Mouse (Mus musculus) MEL-GATA-1-ER (cell line): Measurements from ENCODE around the gene Sost.
"Not testable (repeated sequence)": the region's sequence is repeated elsewhere in the genome, so short reads cannot be mapped to it uniquely, and the experiment has no call there.

Experiments
- DNase-seq: peaks from one replicate; pipeline ENCODE4 v3.0.0-alpha.2; 2012; ENCODE audit warnings: low read depth; ENCODE audit errors: extremely low read depth

Gene Sost

GRCm38 (mm10) chr11:101966965-101967614 is at the start of gene Sost:
Sost (minus strand) TSS chr11:101967015.
- DNase-seq, result no peak

- no peak for DNase-seq
Observed at GRCm38 (mm10) chr11:102016136-102016535, 49.3 kb upstream of the Sost start.

GRCm38 (mm10) chr11:102015472-102015871 is 48.7 kb upstream of the Sost start:
- no peak for DNase-seq

- no peak for DNase-seq
Observed at GRCm38 (mm10) chr11:102013201-102013600, 46.4 kb upstream of the Sost start.

GRCm38 (mm10) chr11:102011510-102011909 is 44.7 kb upstream of the Sost start:
- no peak for DNase-seq

- DNase-seq, result no peak
Observed at GRCm38 (mm10) chr11:102010140-102010539, 43.3 kb upstream of the Sost start.

- no peak for DNase-seq
Observed at GRCm38 (mm10) chr11:102008954-102009637, 42.3 kb upstream of the Sost start.

- no peak for DNase-seq
Observed at GRCm38 (mm10) chr11:102008372-102008771, 41.6 kb upstream of the Sost start.

GRCm38 (mm10) chr11:102006688-102007087 is 39.9 kb upstream of the Sost start:
- no peak for DNase-seq

- no peak for DNase-seq
Observed at GRCm38 (mm10) chr11:102006271-102006670, 39.5 kb upstream of the Sost start.

- DNase-seq, result no peak
Observed at GRCm38 (mm10) chr11:102004251-102004650, 37.4 kb upstream of the Sost start.

- DNase-seq, result no peak
Observed at GRCm38 (mm10) chr11:101999466-101999865, 32.7 kb upstream of the Sost start.

GRCm38 (mm10) chr11:101998258-101998657 is 31.4 kb upstream of the Sost start:
- DNase-seq, result no peak

- no peak for DNase-seq
Observed at GRCm38 (mm10) chr11:101995938-101996337, 29.1 kb upstream of the Sost start.

GRCm38 (mm10) chr11:101994100-101994499 is 27.3 kb upstream of the Sost start:
- DNase-seq, result peak; percentile 98

- DNase-seq, result no peak
Observed at GRCm38 (mm10) chr11:101992411-101992810, 25.6 kb upstream of the Sost start.

- peak; percentile 64 for DNase-seq
Observed at GRCm38 (mm10) chr11:101991813-101992212, 25.0 kb upstream of the Sost start.

- DNase-seq, result no peak
Observed at GRCm38 (mm10) chr11:101990244-101990643, 23.4 kb upstream of the Sost start.

GRCm38 (mm10) chr11:101986913-101987312 is 20.1 kb upstream of the Sost start, which contains the start of gene Dusp3:
Dusp3 (minus strand) TSS chr11:101987013.
- DNase-seq, result no peak

GRCm38 (mm10) chr11:101985990-101986389 is 19.2 kb upstream of the Sost start:
- DNase-seq, result peak; percentile 78

GRCm38 (mm10) chr11:101985450-101985849 is 18.6 kb upstream of the Sost start:
- DNase-seq, result not testable (repeated sequence)

GRCm38 (mm10) chr11:101984054-101985025 is 17.5 kb upstream of the Sost start, which contains the start of gene Cfap97d1:
Cfap97d1 (plus strand) TSS chr11:101984279.
- DNase-seq, result peak; percentile 99
